Mouse (Mus musculus): ENCODE measurements at regions not wholly inside any gene's neighbourhood (a gene's known extent, or its start where the extent isn't known, plus 50 kb on each side); places are given as distances from the start of the nearest gene placed in this dataset.

DNA sequence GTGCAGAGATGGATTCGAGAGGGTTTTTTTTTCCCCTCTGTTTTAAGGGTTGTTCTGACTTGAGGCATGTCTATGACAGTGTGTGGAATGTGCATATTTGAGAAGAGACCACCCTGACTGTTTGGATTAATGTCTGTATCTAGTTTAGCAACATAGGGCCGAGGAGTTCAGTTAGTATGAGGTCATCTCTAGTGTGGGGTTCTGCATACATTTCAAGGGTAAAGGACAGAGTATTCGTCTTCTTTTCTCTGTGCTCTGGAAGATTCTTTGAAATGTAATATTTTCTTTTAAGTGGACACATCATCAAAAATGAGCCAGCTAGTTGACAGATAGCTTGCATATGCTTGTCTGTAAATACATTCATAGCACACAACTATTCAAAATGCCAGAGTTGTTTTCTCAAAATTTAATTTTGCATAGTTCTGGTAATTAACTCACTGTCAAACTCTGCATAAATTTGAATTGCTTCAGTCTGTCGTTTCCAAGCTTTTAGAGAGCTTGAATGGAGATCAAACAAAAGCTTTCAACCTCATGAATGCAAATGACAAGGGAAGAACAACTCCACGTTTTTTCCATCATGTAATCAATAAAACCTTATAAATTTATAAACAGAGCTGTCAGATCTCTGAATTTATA is 415.5 kb downstream of the Adamts20 start:
- DNase-seq (ENCODE audit: low spot score in 2 of 2), result no peak

DNA sequence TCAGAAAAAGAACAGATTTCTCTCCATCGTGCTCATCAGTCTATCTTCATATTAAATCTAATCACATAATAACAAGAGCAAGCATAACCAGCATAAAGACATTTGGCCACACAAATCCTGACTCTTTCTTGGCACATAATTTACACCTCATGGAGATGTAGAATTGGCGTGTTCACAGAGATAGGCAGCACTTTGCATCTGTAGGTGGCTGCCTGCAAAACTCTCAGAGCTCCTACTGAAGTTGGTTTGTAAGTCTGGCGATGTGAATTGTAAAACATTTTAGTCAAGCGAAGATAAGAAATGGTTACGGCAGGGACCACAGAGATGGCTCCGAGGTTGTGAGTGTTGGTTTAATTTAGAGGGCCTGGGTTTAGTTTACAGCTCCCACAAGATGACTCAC is 419.0 kb downstream of the Adamts20 start:
- peak in 1 of 2 experiments; percentile 45 for DNase-seq (ENCODE audit: low spot score in 2 of 2)

DNA sequence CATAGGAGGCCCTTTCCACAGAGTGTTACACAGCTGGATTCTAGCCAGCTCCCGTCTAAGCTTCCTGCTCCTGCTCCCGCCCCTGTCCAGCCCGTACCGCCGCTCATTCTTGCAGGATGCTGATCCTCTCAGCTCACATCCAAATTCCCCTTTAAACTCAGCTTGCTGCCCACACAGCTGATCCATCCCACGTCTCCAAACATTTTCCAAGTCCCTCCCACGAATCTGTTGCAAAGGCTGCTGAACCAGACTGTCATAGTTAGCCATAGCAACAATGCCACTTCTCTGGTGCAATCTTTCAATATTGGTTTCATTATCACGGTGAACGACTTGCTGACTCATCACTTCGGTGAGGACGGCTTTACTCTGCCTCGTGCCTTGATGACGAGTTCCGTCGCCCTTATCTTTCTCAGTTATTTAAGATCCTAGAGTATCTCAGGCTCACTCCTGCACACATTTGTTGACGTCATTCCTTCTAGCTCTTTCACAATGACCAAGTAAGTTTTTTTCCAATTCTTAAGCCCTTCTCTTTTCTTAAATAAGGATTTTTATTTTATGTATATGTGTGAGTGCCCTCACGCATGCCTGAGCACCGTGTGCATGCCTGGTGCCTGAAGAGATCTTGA is 420.0 kb downstream of the Adamts20 start:
- DNase-seq (ENCODE audit: low spot score in 2 of 2), result peak; percentile 33 to 45

DNA sequence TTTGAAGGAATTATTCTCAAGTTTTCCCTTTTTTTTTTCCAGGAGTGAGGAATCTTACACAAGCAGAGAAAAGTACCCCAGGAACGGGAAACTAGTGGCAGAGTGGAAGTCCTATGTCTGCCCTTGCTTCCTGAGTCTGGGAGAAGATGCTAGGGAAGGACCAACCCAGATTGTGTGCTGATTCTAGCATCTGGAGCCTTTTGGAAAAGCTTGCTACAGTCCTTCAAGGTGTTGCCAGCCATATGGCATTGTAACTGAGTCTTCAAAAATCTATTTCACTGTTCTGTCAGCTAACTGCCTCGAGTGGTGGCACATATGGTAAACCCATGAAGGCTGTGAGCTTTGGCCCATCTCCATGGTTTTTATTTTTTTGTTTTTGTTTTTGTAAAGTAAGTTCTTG is 432.3 kb downstream of the Adamts20 start:
- DNase-seq (ENCODE audit: low spot score in 2 of 2), result peak in 1 of 2 experiments; percentile 61

DNA sequence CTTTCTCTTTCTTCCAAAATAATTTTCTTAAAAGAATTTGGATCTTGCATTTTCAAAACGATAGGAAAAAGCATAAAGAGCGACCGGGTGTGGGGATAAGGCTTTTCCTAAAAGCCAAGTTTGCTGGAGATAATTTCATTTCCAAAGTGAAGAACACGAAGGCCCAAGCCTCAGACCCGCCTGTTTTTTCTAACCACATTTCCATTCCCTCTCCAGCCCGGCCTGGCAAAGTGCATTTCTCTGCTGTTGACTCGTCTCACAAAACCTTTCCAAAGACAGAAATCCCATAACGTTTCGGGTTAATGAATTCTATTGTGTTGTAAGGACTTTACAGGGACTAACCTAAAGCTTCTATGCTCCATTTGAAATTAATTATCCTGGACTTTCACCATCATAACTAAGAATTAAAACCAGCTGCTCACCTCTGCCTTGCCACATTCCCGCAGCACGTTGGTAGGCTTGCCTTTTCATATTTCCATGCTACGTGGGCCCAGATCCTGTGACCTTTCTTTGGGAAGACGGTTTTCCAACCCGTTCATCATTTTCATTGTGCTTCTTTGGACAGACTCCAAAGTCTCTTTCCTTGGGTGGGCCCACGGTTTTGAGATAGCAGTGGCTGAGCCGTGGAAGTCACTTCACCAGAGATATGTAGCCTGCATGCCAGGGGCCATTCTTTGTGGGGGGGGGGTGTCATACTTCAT is 430.5 kb upstream of the Prickle1 start:
- DNase-seq (ENCODE audit: low spot score in 2 of 2), result no peak

DNA sequence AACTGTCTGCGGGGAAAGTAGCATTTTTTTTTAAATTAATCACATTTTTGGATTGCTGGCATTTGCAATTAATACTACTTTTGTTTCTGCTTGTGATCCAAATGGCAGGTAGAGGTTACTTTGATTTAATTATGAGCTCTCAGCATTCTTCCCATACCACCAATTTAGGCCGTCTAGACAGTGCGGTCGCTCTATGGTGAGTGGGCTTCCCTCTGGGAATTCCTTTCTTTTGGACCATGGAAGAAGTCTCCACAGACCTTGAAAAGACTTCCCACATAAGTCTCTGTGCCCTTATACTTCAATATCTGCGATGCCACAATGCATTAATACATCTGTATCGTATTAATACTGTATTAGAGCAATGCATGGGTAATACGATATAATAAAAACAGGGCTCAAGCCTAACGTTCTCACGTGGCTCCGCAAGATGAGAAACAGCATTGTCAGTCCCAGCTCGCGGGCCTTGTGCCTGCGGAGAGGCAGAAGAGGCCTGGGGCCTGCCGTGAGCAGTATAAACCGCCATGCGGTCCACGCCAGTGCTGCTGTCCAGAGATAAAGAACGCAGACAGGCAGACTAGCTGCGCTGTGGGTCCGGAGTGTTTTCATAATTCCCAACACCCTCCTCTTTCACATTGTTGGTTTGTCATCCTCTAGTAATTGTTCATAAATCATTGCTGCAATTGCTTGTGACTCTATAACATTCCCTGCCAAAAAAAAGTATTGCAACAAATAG is 429.7 kb upstream of the Prickle1 start:
- DNase-seq (ENCODE audit: low spot score in 2 of 2), result no peak

DNA sequence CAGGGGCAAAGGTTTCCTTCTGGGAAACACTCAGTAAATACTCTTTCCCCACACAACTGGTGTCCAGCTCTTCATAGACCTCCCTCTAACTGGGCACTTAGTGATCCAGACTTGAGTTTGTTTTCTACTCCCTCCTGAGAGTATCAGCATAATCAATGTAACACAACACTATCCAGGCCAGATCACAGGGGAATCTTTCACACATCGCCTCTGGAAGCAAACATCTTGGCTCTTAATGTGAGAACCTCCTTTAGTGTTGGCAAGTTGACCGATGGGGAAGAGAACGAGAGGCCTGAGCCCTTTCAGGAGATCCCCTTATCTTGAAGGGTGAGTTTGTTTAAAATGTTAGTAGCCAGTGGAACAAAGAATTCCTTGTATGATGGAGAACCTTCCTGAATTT is 429.1 kb upstream of the Prickle1 start:
- DNase-seq (ENCODE audit: low spot score in 2 of 2), result no peak

DNA sequence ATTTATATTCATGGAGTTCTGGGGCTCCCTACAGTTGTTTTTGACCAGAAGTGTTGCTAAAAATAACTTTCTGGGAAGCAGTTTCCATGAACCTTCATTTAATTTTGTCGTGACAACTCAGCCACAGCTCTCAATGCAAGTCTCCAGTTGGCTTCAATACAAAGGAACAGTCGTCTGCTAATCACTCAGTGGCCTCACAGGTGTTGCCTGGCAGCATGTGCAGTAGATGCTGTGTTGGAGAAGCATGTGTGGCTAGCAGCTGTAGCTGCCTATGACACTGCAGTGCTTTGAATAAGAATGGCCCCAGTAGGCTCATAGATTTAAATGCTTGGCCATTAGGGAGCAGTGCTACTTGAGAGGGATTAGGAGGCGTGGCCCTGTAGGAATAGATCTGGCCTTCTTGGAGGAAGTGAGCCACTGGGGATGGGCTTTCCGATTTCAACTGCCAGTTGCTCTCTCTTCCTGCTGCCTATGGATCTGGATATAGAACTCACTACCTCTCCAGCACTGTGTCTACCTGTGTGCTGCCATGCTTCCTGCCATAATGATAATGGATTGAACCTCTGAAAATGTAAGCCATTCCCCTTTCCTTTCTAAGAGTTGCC is 428.5 kb upstream of the Prickle1 start:
- DNase-seq (ENCODE audit: low spot score in 2 of 2), result no peak

DNA sequence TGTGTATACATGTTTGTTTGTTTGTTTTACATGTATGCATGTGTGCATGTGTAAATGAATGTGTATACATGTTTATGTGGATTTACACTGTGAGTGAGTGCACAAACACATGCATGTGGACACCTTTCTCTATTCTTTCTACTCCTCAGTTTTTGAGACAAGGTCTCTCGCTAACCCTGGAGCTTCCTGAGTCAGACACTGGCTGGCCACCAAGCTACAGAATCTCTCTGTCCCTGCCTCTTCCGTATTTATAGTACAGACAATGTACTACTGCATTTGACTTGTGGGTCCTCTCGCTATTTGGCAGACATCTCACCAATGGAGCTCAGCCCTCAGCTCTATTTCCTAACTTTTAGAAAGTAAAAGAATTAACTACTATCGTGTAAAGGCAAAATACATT is 427.8 kb upstream of the Prickle1 start:
- DNase-seq (ENCODE audit: low spot score in 2 of 2), result no peak

DNA sequence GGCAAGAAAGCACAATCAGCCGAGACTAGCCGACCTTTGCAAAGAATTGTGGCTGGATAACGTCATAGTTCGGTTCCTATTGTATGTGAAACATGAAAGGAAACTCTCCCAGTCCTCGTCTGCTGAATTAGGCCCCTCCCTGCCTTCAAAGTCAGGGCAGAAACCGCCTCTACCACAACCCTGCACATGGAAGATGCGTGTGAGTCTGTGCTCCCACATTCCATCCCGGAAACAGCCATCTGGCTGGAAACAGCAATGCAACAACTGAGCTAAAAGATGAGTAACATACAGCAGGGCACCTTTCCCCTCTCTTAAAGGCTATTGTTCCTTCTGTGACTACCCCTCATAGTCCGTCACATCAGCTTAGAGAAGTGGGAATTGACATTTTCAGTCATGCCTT is 422.1 kb upstream of the Prickle1 start:
- DNase-seq (ENCODE audit: low spot score in 2 of 2), result no peak

DNA sequence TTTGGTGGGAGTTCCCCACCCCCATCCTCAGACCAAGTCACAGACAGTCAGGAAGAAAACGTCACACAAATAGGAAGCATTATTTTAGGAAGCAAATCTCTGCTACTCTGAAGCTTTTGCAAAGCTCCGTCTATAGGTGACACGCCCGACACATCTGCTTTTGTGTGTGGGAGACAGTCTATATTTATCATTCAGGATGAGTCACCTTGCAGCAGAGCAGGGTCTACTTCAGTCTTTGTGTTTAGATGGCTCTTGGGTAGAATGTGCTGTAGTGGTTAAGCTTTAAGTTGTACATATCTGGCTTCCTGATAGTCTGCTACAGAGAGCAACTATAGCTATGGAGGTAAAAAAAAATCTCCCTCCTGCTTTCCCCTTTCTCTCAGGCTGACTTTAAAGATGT is 415.8 kb upstream of the Prickle1 start:
- peak; percentile 30 to 56 for DNase-seq (ENCODE audit: low spot score in 2 of 2)

DNA sequence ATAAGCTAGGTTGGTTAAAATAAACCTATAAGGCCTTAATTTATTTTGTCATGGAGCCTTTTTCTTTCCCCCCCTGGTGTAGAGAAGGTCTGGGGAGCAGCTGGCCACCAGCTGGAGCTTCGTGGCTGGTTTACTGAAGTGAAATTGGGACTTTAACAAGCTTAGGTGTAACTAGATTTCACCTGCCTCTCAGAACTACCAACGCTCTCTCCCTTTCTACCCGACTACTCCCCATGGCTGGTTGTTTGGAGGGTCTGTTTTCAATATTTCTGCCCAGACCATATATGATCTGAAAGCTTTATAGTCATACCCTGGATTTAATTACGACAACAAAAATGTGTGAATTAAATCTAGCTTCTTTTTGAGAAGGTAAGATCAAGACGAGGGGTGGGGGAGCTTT is 410.4 kb upstream of the Prickle1 start:
- DNase-seq (ENCODE audit: low spot score in 2 of 2), result no peak

DNA sequence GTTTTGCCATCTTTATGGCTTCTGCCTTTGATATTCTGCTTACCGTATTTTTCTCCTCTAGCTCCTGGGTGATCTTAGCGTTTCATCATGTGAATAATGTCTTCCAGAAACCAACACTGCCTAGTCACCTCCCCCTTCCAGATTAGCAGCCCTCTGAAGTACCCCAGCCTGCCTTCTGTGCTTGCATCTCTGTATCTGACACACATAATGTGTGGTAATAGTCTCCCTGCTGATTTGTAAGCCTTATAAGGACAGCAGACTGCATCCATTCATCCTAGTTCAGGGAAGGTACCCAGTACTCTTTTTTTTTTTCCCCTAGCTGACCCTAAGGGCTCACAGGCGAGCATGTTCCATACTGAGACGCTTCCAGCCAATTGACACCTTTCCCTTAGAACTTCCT is 409.2 kb upstream of the Prickle1 start:
- DNase-seq (ENCODE audit: low spot score in 2 of 2), result no peak

DNA sequence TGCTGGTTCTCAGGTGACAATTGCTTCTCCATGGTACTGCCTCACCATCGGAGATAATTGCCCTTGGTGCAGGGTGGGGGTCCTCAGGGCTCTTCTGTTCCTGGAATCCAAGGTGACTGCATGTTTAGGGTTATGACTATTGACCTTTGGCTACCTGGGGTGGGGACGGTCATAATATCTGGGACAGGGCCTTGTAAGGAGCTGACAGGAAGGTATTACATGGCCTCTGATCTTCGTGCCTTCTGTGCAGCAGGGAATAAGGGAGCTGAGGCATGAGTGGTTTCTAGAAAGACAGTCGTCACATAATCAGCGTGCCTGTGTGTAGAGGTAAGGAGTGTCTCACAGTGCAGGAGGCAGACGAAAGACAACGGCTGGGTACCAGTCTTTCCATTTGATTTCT is 407.5 kb upstream of the Prickle1 start:
- no peak for DNase-seq (ENCODE audit: low spot score in 2 of 2)

DNA sequence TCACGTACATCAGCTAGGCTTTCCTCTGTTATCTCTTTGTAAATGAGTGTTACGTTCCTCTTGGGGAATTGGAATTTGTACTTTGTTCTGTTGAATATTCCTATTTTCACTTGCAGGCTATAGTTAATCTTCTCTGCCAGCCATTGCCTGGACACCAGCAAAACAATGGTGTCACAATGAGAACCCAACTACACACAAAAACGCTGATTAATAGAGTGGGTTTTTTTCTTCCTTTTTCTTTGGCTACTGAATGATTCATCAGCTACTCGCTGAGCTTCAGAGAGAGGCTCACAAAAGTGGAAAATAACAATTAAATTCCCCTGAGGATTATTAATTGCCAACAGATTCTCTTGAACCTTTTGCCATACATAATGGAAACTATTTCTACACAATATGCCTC is 398.9 kb upstream of the Prickle1 start:
- DNase-seq (ENCODE audit: low spot score in 2 of 2), result no peak

DNA sequence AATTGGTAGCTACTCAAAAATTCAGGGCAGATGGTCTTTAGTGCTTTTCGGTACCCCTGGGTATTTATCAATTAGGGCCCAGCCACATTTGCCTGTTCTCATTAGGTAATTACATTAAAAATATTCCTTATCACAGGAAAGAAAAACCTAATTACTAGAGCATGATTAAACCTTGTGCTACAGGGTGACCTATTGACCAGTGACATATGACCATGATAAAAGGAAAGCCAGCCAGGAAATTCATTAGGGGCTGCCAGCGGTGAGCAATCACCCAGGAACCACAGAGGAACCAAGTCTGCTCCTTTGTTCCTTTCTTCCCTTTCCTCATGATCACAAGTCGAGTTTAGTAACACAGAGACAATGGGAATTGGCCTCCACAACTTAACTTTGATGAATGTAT is 394.4 kb upstream of the Prickle1 start:
- no peak for DNase-seq (ENCODE audit: low spot score in 2 of 2)

DNA sequence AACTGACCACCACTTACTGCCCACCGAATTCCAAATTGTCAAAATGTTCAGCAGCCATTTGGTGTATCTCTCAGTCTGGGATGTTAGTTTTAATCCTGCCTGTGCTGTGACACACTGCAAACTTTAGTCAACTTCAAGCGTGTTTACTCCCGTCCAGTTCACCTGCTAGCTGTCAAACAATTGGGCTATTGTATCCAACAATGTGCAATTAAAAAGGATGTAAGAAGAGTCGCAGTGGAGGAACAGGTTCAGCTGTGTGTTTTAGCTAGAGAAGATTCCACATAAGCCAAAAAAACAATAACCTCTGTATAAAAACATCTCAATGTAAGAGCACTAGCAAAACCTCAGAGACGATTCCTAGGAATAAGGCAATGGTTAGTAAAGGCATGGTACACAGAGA is 392.7 kb upstream of the Prickle1 start:
- no peak for DNase-seq (ENCODE audit: low spot score in 2 of 2)

DNA sequence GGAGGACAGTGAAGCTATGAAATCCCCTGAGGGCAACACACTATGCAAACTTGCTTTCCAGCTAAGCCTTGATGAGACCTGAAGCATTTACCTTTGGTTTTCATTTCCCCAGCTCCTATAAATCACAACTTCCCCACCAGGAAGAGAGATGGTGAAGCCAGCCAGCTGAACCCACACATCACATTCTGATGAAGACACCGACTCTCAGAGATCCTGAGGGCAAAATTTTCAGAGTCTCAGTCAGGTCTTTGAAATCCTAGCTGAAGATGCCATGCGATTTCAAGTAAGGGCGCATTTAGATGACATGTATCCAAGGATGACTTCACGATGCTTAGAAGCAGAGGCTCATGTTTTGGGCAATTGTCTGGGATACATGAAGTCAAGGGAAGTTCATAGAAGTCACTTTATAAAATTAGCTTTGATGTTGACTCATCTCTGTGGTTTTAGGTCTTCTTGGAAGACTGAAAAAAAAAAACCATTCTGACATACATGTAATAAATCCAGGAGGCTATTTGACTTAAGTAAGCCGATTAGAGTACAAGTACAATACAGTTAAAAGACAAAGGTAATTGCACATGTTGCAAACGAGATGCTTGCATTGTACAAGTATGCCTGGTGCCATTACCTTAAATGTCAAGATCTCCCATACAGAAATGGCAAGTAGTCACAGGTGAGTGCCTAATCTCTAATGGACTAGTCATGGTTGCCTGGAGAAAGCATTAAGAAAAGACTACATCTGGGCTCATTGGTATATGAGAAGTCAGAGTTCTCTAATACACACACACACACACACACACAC is 391.1 kb upstream of the Prickle1 start:
- no peak for DNase-seq (ENCODE audit: low spot score in 2 of 2)

DNA sequence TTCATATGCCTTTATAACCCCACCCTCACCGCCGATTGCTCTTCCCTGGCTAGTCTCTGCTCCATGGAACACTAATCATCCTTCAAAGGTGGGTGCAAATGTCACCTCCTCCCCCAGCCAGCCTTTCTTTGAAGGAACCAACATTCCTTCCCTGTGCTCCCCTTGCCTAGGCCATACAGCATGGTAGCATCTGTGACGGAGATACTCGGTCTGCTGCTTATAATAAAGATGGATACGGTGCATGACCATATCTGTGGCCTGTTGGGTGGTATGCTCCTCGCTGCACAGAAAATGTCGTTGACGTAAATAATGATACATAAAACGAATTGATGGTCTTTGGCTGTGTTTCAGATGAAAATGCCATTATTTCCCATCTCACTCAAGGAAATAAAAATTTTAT is 386.4 kb upstream of the Prickle1 start:
- DNase-seq (ENCODE audit: low spot score in 2 of 2), result no peak

DNA sequence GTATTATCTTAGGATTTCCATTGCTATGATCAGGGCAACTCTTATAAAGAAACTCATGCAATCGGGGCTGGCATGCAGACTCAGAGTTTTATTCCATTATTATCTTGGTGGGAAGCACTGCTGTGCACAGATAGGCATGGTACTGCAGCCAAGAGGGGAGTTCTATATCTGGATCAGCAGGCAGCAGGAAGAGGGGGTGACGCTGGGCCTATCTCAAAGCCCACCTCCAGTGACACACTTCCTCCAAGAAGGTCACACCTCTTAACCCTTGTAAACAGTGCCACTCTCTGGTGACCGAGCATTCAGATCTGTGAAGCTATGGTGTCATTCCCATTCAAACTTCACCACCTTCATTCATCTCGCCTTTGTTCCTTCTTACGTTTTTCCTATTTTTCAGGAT is 381.8 kb upstream of the Prickle1 start:
- DNase-seq (ENCODE audit: low spot score in 2 of 2), result no peak

DNA sequence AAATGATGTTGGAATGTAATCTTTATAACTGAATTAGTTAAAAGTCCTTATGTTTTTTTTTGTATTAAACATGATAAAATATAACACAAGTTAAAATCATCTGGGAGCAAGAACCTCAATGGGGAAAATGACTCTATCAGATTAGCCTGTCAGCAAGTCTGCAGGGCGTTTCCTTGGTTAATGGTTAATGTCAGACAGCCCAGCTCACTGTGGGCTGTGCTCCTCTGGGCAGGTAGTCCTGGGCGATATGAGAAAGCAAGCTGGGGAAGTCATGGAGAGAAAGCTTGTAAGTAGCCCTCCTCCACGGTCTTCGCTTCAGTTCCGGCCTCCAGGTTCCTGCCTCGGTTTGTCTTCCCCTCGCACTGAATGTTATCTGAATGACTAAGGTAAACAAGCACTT is 379.0 kb upstream of the Prickle1 start:
- DNase-seq (ENCODE audit: low spot score in 2 of 2), result no peak

All from frontal cortex, postnatal 36 days (tissue).